Mouse (Mus musculus) midbrain, embryonic 16.5 days (tissue): ENCODE results near the gene Dennd1a. TPM values are rescaled to one million over a fixed set of nuclear protein-coding genes. Genes with fewer than 3 reads are reported as not detected.
A peak's percentile ranks its signal among the peaks of the same experiment; 100 is the strongest.
"Not testable (repeated sequence)": the region's sequence is repeated elsewhere in the genome, so short reads cannot be mapped to it uniquely, and the experiment has no call there.

Experiments
- ATAC-seq: fragments of 200-750 bp; cut with Nextera tagmentation; 2 replicates; pipeline ENCODE4 v1.8.0; 2017; ENCODE audit warnings: moderate TSS enrichment
- H3K27ac ChIP-seq: fragments of 300-500 bp; sonication (generic); 2 replicates; pipeline ENCODE4 v1.5.1; 2014; ENCODE audit warnings: mild to moderate bottlenecking, low read length, mixed read lengths
- H3K27me3 ChIP-seq: fragments of 300-500 bp; sonication (generic); 2 replicates; pipeline ENCODE4 v1.6.1; 2014; ENCODE audit warnings: low read depth, low read length, mixed read lengths; ENCODE audit not compliant: control insufficient read depth, insufficient read depth
- H3K36me3 ChIP-seq: fragments of 300-500 bp; sonication (generic); 2 replicates; pipeline ENCODE4 v1.6.1; 2014; ENCODE audit warnings: mild to moderate bottlenecking, low read length, moderate library complexity, mixed read lengths; ENCODE audit not compliant: control insufficient read depth, insufficient read depth
- H3K4me1 ChIP-seq: fragments of 300-500 bp; sonication (generic); 2 replicates; pipeline ENCODE4 v1.6.1; 2014; ENCODE audit warnings: mild to moderate bottlenecking, low read length, mixed read lengths; ENCODE audit not compliant: control insufficient read depth, insufficient read depth
- H3K4me2 ChIP-seq: fragments of 300-500 bp; sonication (generic); 2 replicates; pipeline ENCODE4 v1.6.1; 2014; ENCODE audit warnings: mild to moderate bottlenecking, low read length, mixed read lengths
- H3K4me3 ChIP-seq: fragments of 300-500 bp; sonication (generic); 2 replicates; pipeline ENCODE4 v1.5.1; 2014; ENCODE audit warnings: low read depth, mild to moderate bottlenecking, low read length, moderate library complexity, mixed read lengths
- H3K9ac ChIP-seq: fragments of 300-500 bp; sonication (generic); 2 replicates; pipeline ENCODE4 v1.6.1; 2014; ENCODE audit warnings: low read depth, low read length, mixed read lengths
- H3K9me3 ChIP-seq: fragments of 300-500 bp; sonication (generic); replicated peaks from 2 replicates; pipeline ENCODE4 v1.6.1; 2014; ENCODE audit warnings: mild to moderate bottlenecking, low read length, mixed read lengths; ENCODE audit not compliant: control insufficient read depth, poor library complexity, severe bottlenecking
- WGBS: fragments of 180-500 bp; shearing (Covaris S2); extraction: QIAGEN DNeasy Blood & Tissue Kit; methylation state at CpG from one replicate; pipeline ENCODE4 v1.1.7; 2014; 5-methylcytosine and 5-hydroxymethylcytosine counted together
- polyA plus RNA-seq: library from polyadenylated mRNA; unstranded; fragments of >200 nt; fragmentation: Nextera tagmentation; extraction: Ambion mirVana; gene quantifications from 2 replicates; pipeline ENCODE4 v1.2.1, GENCODE M21; 2015

Gene Dennd1a
- polyA plus RNA-seq, 1 experiment from 2014 or later: 21.7 TPM

DNA sequence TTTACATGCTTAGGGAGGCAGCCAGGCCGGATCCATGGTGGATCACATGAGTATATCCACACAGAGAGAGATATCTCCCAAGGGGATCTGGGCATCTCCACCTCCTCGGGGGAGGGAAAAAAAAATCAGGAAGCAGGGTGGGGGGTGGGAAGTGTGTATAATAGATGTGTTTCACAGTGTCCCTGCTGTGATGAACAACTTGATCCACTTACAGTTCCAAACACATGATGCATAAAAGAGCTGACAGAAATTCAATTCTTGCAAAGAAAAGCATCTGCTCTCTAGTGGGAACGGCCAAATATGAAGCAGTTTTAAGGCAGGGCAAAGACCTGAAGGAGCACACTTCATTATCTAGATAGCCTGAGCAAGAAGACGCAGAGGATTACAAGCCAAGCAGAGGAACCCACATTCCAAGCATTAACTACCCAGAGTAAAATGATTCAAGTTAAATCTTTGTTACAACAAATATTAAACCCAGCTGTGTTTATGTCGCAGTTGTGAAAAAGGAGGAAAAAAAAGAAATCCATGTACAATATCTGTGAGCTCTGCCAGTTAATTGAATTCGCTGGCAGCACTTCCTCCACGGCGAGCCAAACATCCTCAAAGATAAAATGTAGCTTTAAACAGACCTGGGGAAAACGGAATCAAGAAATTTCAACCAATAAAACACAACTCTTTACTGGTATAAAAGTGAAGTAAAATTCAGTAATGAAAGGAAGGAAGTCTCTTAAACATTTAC, 341.4 kb downstream of the Dennd1a start:
- Histone ChIP-seq H3K9ac (no peak overlapping the region), H3K27ac (no peak overlapping the region), H3K4me2 (no peak overlapping the region), H3K36me3 (no peaks in the 10 kb centered on the region), H3K4me1 (peaks cover 3% of the 10 kb centered on the region), H3K4me3 (no peak overlapping the region), H3K9me3 (no peaks in the 10 kb centered on the region), H3K27me3 (no peaks in the 10 kb centered on the region)
- no peak for ATAC-seq
- 39% methylated on average over 9 of the region's 9 CpGs for WGBS

DNA sequence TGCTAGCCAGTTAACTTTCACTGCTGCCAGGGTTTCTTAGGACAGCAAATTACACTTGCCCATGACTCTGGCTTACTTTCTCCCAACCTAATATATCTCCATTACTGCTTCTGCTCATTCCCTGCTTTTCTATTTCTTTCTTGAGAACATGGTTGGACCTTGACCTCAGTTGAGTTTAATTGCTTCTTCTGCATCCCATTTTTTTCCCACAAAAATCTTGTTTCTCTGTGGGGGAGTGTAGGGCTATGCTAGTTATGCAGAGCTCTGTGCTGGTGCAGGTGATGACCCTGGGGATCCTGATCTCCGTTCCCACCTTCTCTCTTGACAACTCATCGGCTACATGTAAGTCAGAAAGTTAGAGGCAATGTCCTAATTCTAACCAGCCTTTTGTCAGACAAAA, 344.3 kb downstream of the Dennd1a start:
- Histone ChIP-seq H3K4me1 (peaks cover 3% of the 10 kb centered on the region), H3K4me2 (no peak overlapping the region), H3K36me3 (no peaks in the 10 kb centered on the region), H3K27me3 (no peaks in the 10 kb centered on the region), H3K27ac (no peak overlapping the region), H3K9ac (no peak overlapping the region), H3K9me3 (no peaks in the 10 kb centered on the region), H3K4me3 (no peak overlapping the region)
- 86% methylated on average over 2 of the region's 2 CpGs for WGBS
- ATAC-seq: no peak

DNA sequence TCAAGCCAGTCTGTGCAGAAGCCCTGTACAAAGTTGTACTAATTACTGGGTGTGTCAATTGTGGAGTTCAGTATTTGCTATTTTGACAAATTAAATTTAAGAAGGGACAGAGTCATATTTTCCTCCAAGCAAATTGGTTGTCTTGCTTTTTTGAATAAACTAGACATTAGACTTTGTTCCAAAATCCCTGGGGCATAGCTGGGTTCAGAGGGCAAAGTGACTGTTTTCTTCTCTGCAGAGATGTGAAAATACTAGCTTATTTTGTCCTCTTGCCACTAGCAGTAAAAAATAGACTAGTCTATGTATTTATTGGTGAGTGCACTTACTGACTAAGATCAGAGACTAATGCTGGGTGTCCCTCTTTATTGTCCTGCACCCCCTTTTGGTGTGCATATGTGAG, 345.4 kb downstream of the Dennd1a start:
- Histone ChIP-seq H3K4me1 (peaks cover 3% of the 10 kb centered on the region), H3K36me3 (no peaks in the 10 kb centered on the region), H3K4me3 (no peak overlapping the region), H3K27me3 (no peaks in the 10 kb centered on the region), H3K9me3 (no peaks in the 10 kb centered on the region), H3K27ac (no peak overlapping the region), H3K4me2 (no peak overlapping the region), H3K9ac (no peak overlapping the region)
- ATAC-seq: no peak

DNA sequence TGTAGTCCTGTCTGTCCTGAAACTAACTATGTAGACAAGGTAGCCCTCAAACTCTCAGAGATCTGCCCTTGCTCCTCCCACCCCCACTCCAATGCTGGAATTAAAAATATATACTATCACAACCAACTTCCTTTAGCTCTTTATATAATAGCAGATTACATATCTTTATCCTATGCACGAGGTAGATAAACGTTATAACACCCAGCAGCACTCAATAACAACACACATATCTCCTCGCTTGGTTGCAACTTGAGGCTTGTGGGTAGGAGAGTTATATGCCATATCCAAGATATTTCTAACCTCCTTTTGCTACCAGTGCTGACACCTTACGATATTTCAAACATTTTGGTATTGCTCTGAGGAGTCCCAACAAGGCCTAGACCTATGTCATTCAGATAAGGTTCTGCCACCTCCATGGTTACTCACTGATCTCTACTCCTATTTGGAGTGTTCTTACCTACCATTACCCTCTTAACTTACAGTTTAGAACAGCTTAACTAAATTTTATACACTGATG, 346.3 kb downstream of the Dennd1a start:
- no peak for ATAC-seq
- Histone ChIP-seq H3K27ac (no peak overlapping the region), H3K4me3 (no peak overlapping the region), H3K4me1 (no peaks in the 10 kb centered on the region), H3K36me3 (no peaks in the 10 kb centered on the region; the same call in 1 of the 2 replicates), H3K27me3 (no peaks in the 10 kb centered on the region), H3K9ac (no peak overlapping the region), H3K4me2 (no peak overlapping the region), H3K9me3 (no peaks in the 10 kb centered on the region)
- WGBS: 93% methylated on average over 4 of the region's 4 CpGs

DNA sequence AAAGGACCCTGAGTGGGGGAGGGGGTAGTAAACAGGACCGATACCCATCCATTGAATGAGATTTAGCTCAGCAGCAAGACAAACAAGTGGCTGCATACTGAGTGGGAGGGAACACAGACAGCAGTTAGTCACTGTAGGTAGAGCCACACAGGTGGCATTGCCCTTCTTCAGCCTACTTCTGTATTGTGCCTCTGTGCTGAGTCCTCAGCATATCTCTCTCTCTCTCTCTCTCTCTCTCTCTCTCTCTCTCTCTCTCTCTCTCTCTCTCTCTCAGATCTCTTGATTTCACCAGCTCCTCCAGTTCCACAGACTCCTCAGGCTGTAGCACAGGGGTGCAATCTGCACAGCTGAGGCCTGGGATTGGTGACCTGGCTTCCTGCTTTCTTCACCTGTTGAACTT, 347.2 kb downstream of the Dennd1a start:
- Histone ChIP-seq H3K27me3 (no peaks in the 10 kb centered on the region), H3K4me1 (no peaks in the 10 kb centered on the region), H3K36me3 (no peaks in the 10 kb centered on the region; the same call in 1 of the 2 replicates), H3K27ac (no peak overlapping the region), H3K4me2 (no peak overlapping the region), H3K9ac (no peak overlapping the region), H3K9me3 (no peaks in the 10 kb centered on the region), H3K4me3 (no peak overlapping the region)
- 24% methylated on average over 1 of the region's 1 CpGs for WGBS
- ATAC-seq: no peak

DNA sequence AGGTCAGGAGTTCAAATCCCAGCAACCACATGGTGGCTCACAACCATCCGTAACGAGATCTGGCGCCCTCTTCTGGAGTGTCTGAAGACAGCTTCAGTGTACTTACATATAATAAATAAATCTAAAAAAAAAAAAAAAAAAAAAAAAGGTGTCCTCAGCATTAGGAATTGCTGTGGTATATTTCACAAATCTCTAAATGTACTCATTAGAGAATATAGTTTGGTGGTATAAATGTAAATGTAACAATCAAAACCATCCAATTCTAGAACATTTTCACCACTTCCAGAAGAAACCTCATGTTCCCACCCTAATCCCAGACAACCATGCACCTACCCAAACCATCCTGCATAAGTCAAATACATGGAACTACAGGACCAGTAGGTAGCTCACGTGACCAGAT, 350.3 kb downstream of the Dennd1a start:
- not testable (repeated sequence) for H3K4me3 ChIP-seq, H3K9ac ChIP-seq, H3K4me1 ChIP-seq, H3K27me3 ChIP-seq, ATAC-seq, H3K27ac ChIP-seq, H3K9me3 ChIP-seq, H3K36me3 ChIP-seq, H3K4me2 ChIP-seq
- 77% methylated on average over 4 of the region's 4 CpGs for WGBS

DNA sequence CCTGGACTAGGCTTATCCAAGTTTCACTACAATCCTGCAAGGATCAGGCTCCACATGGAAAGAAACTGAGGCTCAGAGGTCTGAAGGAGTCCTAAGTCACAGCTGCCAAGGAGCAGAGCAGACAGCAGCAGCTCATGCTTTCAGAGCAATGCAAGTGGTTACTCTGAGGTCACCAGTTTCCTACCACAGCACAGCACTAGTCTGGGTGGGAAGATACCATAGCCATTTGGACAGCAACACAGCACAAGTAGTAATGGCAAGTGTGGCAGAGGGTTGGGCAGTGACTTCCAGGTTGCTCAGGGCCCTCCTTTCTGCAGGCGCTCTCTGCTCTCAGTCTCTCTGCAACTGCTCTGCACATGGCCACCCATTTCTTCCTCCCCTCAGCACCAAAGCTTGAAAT, 354.9 kb downstream of the Dennd1a start:
- Histone ChIP-seq H3K27me3 (0 out of 2 replicates have a peak, but pooled peaks cover 2% of the 10 kb centered on the region), H3K36me3 (no peaks in the 10 kb centered on the region; the same call in 1 of the 2 replicates), H3K9ac (no peak overlapping the region), H3K9me3 (no peaks in the 10 kb centered on the region), H3K27ac (no peak overlapping the region), H3K4me1 (peaks cover 15% of the 10 kb centered on the region), H3K4me2 (no peak overlapping the region), H3K4me3 (no peak overlapping the region)
- WGBS: 94% methylated on average over 1 of the region's 1 CpGs
- ATAC-seq: no peak

DNA sequence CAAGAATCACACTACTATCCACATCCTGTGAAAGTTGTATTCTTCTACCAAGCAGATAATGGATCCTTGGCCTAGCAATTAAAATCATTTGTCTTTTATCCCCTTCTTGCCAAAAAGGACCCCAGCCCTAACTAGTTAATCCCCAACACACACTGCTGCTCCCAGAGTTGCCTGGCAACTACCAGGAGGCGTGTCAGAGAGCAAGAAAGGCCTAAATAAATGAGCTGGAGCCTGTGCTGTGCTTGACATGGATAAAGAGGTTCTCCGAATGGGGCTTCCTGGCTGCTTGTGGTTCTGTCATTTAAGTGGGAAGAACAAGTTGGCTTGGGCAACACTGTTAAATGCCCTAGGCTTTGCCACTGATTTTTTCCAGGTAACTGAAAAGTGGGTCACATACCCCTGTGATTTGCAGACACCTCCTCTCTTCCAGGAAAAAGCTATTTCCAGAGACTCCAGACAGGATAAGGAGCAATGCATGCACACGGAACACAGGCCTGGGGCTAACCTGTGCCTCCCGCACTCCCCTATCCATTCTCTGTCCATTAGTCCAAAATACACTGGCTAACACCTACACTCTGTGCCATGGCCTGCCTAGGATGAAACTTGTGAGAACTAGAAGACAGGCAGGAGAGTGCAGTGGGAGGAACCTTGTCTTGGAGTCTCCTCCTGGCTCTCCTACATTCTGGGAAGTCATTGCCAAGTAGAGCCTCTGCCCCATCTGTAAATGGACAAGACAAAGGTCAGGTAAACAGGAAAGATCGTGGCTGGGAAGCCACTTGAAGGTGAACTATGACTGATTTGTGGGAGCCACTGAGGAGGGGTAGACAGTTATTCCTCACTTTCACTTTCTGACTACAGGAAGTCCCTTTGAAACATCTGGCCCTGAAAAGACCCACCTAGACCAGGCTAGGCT, 355.9 kb downstream of the Dennd1a start:
- Histone ChIP-seq H3K36me3 (no peaks in the 10 kb centered on the region; the same call in 1 of the 2 replicates), H3K4me3 (no peak overlapping the region), H3K4me2 (no peak overlapping the region), H3K9ac (no peak overlapping the region), H3K27ac (peak overlapping the region; percentile 43; the same call in 1 of the 2 replicates), H3K27me3 (0 out of 2 replicates have a peak, but pooled peaks cover 2% of the 10 kb centered on the region), H3K9me3 (no peaks in the 10 kb centered on the region), H3K4me1 (peaks cover 15% of the 10 kb centered on the region)
- 35% methylated on average over 5 of the region's 5 CpGs for WGBS
- peak; percentile 86 for ATAC-seq

DNA sequence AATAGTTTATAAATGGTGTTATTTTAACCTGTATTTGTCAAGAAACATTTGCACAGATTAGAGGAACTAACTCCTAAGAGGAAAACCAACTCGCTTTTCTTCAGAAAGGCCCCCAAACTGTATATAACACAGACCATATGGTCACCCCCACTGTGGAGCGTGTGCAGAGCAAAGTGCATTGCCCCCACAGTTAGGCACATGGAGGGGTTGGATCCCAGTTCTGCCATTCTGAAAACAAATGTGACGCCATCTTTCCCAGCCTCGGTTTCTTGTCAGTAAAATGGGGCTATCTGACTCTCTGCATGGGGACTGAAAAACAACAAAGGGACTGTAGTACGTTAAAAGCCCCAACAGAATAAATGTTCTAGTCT, 361.1 kb downstream of the Dennd1a start:
- H3K27me3 ChIP-seq: 0 out of 2 replicates have a peak, but pooled peaks cover 2% of the 10 kb centered on the region
- H3K4me1 ChIP-seq: peaks cover 11% of the 10 kb centered on the region
- H3K9ac ChIP-seq: no peak overlapping the region
- H3K27ac ChIP-seq: no peak overlapping the region
- H3K4me2 ChIP-seq: no peak overlapping the region
- no peak for ATAC-seq
- WGBS: 70% methylated on average over 5 of the region's 5 CpGs
- H3K9me3 ChIP-seq: no peaks in the 10 kb centered on the region
- H3K4me3 ChIP-seq: no peak overlapping the region
- no peaks in the 10 kb centered on the region for H3K36me3 ChIP-seq
